Mouse (Mus musculus): Measurements from ENCODE around the gene Zmiz1. TPM values are rescaled to one million over a fixed set of nuclear protein-coding genes. Genes with fewer than 3 reads are reported as not detected.
A peak's percentile ranks its signal among the peaks of the same experiment; 100 is the strongest.

The Zmiz1 gene
- polyA plus RNA-seq, 1 experiment from 2014 or later, result 37.0 TPM

DNA sequence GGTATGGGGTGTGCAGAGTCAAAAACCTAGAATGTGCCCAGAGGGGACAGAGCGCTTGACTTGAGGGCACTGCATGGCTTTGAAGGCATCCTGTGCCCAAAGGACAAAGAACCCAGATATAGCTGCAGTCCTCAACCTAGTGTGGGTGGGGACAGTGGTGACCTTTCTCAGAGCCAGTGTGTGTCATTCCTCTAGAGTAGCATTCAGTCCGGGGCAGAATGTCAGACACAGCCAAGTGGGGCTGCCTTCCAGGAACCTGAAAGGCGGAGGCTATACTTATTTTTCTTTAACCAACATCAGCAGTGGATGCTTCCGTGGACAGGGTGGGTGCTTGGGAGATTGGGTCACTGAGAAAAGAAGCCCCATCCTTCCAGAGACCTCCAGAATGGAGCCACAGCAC, 103.5 kb downstream of the Zmiz1 start:
- H3K36me3 ChIP-seq (ENCODE audit: control insufficient read depth, insufficient read depth, low read length), result peaks cover 17% of the 10 kb centered on the region; the same call in 1 of the 2 replicates
- WGBS, result 94% methylated on average over 4 of the region's 4 CpGs
- H3K4me2 ChIP-seq (ENCODE audit: low read length), result no peak overlapping the region
- H3K9ac ChIP-seq (ENCODE audit: low read length), result no peak overlapping the region
- ATAC-seq (no peak), DNase-seq (ENCODE audit: low spot score) (no peak)
- H3K4me1 ChIP-seq (ENCODE audit: control insufficient read depth, insufficient read depth, low read length), result peaks cover 15% of the 10 kb centered on the region
- no peaks in the 10 kb centered on the region for H3K9me3 ChIP-seq (replicated peaks; ENCODE audit: control insufficient read depth, low read length)
- H3K27ac ChIP-seq (ENCODE audit: low read depth, low read length), result no peak overlapping the region
- H3K4me3 ChIP-seq (ENCODE audit: low read depth, low read length), result no peak overlapping the region
- H3K27me3 ChIP-seq (replicated peaks; ENCODE audit: control insufficient read depth, insufficient read depth, low read length), result no peaks in the 10 kb centered on the region

DNA sequence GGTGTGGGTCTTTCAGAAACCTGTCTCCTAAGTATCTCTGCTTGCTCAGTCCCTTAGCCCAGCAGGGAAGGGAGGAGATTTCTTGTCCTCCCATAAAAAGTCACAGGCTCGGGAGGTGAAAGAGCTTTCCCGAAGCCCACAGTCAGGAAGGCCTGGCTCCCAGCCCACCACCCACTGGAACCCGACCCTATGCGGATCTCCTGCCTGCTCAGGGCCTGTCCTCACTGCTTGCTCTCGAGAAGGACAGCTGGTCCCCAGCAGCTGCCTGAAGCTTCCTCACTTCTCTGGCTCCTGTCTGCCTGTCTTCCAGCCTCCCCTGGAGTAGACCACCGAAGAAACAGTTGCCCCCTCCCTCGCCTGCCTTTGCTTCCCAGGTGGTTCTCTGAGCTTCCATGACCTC, 103.9 kb downstream of the Zmiz1 start:
- Histone ChIP-seq H3K4me3 (ENCODE audit: low read depth, low read length) (no peak overlapping the region), H3K27ac (ENCODE audit: low read depth, low read length) (no peak overlapping the region), H3K4me1 (ENCODE audit: control insufficient read depth, insufficient read depth, low read length) (peaks cover 12% of the 10 kb centered on the region; the same call in 1 of the 2 replicates), H3K36me3 (ENCODE audit: control insufficient read depth, insufficient read depth, low read length) (peaks cover 18% of the 10 kb centered on the region; the same call in 1 of the 2 replicates), H3K9me3 (replicated peaks; ENCODE audit: control insufficient read depth, low read length) (no peaks in the 10 kb centered on the region), H3K4me2 (ENCODE audit: low read length) (no peak overlapping the region), H3K27me3 (replicated peaks; ENCODE audit: control insufficient read depth, insufficient read depth, low read length) (no peaks in the 10 kb centered on the region), H3K9ac (ENCODE audit: low read length) (no peak overlapping the region)
- no peak for DNase-seq (ENCODE audit: low spot score)
- WGBS, result 81% methylated on average over 7 of the region's 7 CpGs
- no peak for ATAC-seq

DNA sequence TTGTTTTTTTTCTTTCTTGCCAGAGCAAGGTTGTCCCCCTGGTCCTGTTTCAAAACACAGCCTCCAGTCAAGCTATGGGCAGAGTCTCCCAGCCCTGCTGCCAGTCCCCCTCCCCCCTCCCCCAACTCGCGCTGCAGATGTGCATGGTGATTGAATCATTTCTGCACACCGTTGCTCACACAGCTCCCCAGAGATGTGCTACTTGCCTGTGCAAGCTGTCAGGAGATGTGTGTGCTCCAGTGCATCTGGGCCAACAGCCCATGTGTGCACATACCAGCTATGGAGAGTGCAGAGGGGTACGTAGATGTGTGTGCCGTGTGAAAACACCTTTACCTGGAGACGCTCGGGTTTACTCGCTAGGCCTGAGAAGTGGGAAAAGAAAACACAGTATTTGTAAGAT, 105.6 kb downstream of the Zmiz1 start:
- no peaks in the 10 kb centered on the region for H3K27me3 ChIP-seq (replicated peaks; ENCODE audit: control insufficient read depth, insufficient read depth, low read length)
- peaks cover 21% of the 10 kb centered on the region; the same call in 1 of the 2 replicates for H3K36me3 ChIP-seq (ENCODE audit: control insufficient read depth, insufficient read depth, low read length)
- DNase-seq (ENCODE audit: low spot score), result no peak
- H3K27ac ChIP-seq (ENCODE audit: low read depth, low read length), result peak overlapping the region; percentile 67
- H3K4me2 ChIP-seq (ENCODE audit: low read length), result no peak overlapping the region
- no peak for ATAC-seq
- WGBS, result 60% methylated on average over 8 of the region's 8 CpGs
- H3K4me3 ChIP-seq (ENCODE audit: low read depth, low read length), result no peak overlapping the region
- H3K4me1 ChIP-seq (ENCODE audit: control insufficient read depth, insufficient read depth, low read length), result peaks cover 12% of the 10 kb centered on the region; the same call in 1 of the 2 replicates
- H3K9ac ChIP-seq (ENCODE audit: low read length), result no peak overlapping the region
- no peaks in the 10 kb centered on the region for H3K9me3 ChIP-seq (replicated peaks; ENCODE audit: control insufficient read depth, low read length)

DNA sequence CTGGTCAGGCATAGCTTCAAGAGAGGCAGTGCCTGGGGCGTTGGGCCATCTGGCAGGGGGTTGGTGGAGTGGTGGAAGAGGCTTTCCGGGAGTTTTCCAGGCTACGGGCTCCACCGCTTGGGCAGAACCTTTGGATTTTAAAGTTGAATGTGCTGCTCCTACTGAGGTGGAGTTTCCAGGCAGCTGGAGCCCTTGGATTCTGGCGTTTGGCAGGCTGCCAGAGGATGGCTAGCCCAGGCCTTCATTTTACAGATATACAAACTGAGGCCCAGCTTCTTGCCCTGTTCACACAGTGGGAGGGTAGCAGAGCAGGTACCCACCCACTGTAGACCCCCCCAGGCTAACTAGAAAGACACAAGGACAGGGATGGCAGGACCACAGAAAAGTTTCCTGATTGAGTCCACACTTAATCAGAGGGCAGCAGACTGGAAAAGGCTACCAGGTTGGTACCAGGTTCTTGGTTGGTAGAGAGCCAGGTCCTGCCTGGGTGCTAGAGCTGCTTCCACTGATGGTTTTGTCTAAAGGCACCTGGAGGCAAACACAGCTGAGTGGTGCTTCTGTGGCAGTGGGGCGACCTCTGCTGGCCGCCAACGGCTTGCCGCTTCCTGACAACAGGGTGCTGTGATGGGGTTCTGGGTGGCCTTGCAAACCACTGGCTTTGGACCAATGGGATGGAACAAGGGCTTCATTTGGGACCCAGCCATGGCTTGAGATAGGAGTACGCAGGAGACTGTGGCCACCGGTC, 106.5 kb downstream of the Zmiz1 start:
- Histone ChIP-seq H3K9me3 (replicated peaks; ENCODE audit: control insufficient read depth, low read length) (no peaks in the 10 kb centered on the region), H3K9ac (ENCODE audit: low read length) (no peak overlapping the region), H3K27ac (ENCODE audit: low read depth, low read length) (peak overlapping the region; percentile 67), H3K4me1 (ENCODE audit: control insufficient read depth, insufficient read depth, low read length) (peaks cover 12% of the 10 kb centered on the region; the same call in 1 of the 2 replicates), H3K36me3 (ENCODE audit: control insufficient read depth, insufficient read depth, low read length) (peaks cover 16% of the 10 kb centered on the region; the same call in 1 of the 2 replicates), H3K4me2 (ENCODE audit: low read length) (no peak overlapping the region), H3K27me3 (replicated peaks; ENCODE audit: control insufficient read depth, insufficient read depth, low read length) (no peaks in the 10 kb centered on the region), H3K4me3 (ENCODE audit: low read depth, low read length) (no peak overlapping the region)
- ATAC-seq, result peak; percentile 83
- peak; percentile 89 for DNase-seq (ENCODE audit: low spot score)
- 20% methylated on average over 11 of the region's 11 CpGs for WGBS

DNA sequence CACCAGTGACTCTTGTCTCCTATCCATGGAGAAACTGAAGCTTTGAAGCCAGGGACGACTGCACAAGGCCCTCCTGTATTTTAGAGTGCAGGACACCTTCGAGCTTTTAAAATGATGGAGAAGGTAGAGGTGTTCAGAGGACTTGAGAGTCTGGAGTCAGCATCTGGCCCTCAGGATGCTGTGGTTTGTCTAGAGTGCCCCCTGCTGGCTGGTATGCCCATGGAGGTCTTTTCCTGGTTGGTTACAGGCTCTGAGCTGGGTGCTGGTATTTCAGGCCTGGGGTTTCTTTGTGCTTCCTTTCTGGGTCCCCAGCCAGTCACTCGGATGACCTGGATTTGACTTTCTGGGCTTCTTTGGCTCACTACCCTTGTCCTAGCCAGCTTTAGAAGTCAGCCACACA, 108.3 kb downstream of the Zmiz1 start:
- Histone ChIP-seq H3K27ac (ENCODE audit: low read depth, low read length) (no peak overlapping the region), H3K4me3 (ENCODE audit: low read depth, low read length) (no peak overlapping the region), H3K27me3 (replicated peaks; ENCODE audit: control insufficient read depth, insufficient read depth, low read length) (no peaks in the 10 kb centered on the region), H3K9me3 (replicated peaks; ENCODE audit: control insufficient read depth, low read length) (no peaks in the 10 kb centered on the region), H3K9ac (ENCODE audit: low read length) (no peak overlapping the region), H3K36me3 (ENCODE audit: control insufficient read depth, insufficient read depth, low read length) (peaks cover 17% of the 10 kb centered on the region), H3K4me1 (ENCODE audit: control insufficient read depth, insufficient read depth, low read length) (peaks cover 12% of the 10 kb centered on the region; the same call in 1 of the 2 replicates), H3K4me2 (ENCODE audit: low read length) (no peak overlapping the region)
- 63% methylated on average over 3 of the region's 3 CpGs for WGBS
- no peak for ATAC-seq
- no peak for DNase-seq (ENCODE audit: low spot score)

DNA sequence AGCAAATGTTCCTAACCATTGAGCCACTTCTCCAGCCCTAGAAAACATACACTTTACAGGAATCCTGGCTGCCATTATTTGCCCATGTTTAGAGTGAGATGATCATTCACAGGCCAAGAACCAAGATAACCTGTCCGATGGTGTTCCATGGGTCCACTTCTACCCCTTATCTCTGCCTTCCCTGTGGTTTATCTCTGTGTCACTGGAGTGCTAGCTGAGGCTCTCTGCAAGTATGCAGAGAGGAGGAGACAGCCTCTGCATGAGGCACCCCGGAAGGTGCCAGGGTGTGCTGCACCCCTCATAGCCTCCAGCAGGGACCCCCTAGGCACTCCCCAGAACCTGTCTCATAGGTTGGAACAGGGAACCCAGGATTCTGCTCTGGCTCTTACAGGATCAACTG, 108.9 kb downstream of the Zmiz1 start:
- H3K36me3 ChIP-seq (ENCODE audit: control insufficient read depth, insufficient read depth, low read length), result peaks cover 23% of the 10 kb centered on the region
- 97% methylated on average over 2 of the region's 2 CpGs for WGBS
- peaks cover 12% of the 10 kb centered on the region; the same call in 1 of the 2 replicates for H3K4me1 ChIP-seq (ENCODE audit: control insufficient read depth, insufficient read depth, low read length)
- H3K27ac ChIP-seq (ENCODE audit: low read depth, low read length), result no peak overlapping the region
- ATAC-seq (no peak), DNase-seq (ENCODE audit: low spot score) (no peak)
- no peak overlapping the region for H3K4me2 ChIP-seq (ENCODE audit: low read length)
- H3K9me3 ChIP-seq (replicated peaks; ENCODE audit: control insufficient read depth, low read length), result no peaks in the 10 kb centered on the region
- no peaks in the 10 kb centered on the region for H3K27me3 ChIP-seq (replicated peaks; ENCODE audit: control insufficient read depth, insufficient read depth, low read length)
- no peak overlapping the region for H3K4me3 ChIP-seq (ENCODE audit: low read depth, low read length)
- no peak overlapping the region for H3K9ac ChIP-seq (ENCODE audit: low read length)

DNA sequence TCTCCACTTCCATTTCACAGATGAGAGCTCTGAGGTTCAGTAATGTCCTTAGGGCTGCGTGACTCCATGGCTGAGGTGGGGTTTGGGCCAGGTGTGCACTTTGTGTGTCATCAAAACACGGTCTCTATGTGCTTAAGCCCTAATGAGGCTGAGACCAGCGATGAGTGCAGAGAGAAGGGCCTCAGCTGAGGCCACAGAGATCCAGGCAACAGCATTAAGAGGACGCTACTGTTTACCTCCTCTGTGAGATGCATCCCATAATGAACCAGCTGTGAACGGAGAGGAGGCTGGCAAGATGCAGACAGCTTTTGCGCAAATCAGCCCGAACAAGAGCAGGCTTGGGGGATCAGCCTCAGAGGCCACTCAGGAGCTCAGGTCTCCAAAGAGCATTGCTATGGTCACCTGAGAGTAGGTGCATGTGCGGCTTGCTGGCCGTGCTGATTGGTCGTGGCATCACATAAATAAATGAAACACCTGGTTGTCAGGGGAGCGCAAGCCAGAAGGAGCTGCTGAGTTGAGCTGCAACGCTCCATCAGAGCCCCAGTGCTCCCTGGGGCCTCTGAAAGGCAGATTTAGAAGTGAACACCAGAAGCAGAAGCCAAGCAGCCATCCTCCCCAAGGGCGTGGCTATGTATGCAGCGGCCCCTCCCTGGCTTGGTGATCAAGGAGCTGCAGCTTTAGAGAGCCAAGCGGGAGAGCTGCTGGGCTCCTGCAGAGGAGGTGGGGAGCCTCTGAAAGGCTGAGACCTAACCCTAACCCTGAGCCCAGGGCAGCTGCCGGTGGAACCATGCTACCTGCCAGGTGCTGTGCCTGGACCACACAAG, 115.3 kb downstream of the Zmiz1 start:
- 49% methylated on average over 16 of the region's 16 CpGs for WGBS
- peaks cover 6% of the 10 kb centered on the region; the same call in 1 of the 2 replicates for H3K4me1 ChIP-seq (ENCODE audit: control insufficient read depth, insufficient read depth, low read length)
- H3K27me3 ChIP-seq (replicated peaks; ENCODE audit: control insufficient read depth, insufficient read depth, low read length), result no peaks in the 10 kb centered on the region
- H3K9me3 ChIP-seq (replicated peaks; ENCODE audit: control insufficient read depth, low read length), result no peaks in the 10 kb centered on the region
- peaks cover 75% of the 10 kb centered on the region for H3K36me3 ChIP-seq (ENCODE audit: control insufficient read depth, insufficient read depth, low read length)
- DNase-seq (ENCODE audit: low spot score) (no peak), ATAC-seq (no peak)
- no peak overlapping the region for H3K4me2 ChIP-seq (ENCODE audit: low read length)
- peak overlapping the region; percentile 33; the same call in 1 of the 2 replicates for H3K27ac ChIP-seq (ENCODE audit: low read depth, low read length)
- no peak overlapping the region for H3K9ac ChIP-seq (ENCODE audit: low read length)
- no peak overlapping the region for H3K4me3 ChIP-seq (ENCODE audit: low read depth, low read length)

DNA sequence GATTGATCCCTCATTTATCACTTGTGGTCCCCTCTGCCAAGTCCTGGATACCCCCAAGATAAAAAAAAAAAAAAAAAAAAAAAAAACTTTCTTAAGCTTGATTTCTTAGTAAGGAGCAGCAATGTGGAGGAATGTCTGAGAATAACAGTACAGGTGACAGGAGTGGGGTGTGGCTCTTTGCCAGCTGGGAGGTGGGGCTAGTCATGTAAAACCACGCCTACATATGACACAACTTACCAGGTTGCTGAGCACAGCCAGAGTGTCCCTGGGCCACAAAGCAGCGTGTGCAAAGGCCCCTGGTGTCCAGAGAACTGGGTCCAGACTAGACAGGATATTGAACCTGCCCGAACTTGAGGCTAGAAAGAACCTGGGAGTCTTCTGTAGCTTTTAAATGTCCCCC, 117.7 kb downstream of the Zmiz1 start:
- Histone ChIP-seq H3K4me2 (ENCODE audit: low read length) (no peak overlapping the region), H3K9me3 (replicated peaks; ENCODE audit: control insufficient read depth, low read length) (no peaks in the 10 kb centered on the region), H3K27me3 (replicated peaks; ENCODE audit: control insufficient read depth, insufficient read depth, low read length) (no peaks in the 10 kb centered on the region), H3K27ac (ENCODE audit: low read depth, low read length) (no peak overlapping the region), H3K4me3 (ENCODE audit: low read depth, low read length) (no peak overlapping the region), H3K36me3 (ENCODE audit: control insufficient read depth, insufficient read depth, low read length) (peaks cover 97% of the 10 kb centered on the region), H3K9ac (ENCODE audit: low read length) (no peak overlapping the region), H3K4me1 (ENCODE audit: control insufficient read depth, insufficient read depth, low read length) (peaks cover 11% of the 10 kb centered on the region; the same call in 1 of the 2 replicates)
- 90% methylated on average over 3 of the region's 3 CpGs for WGBS
- DNase-seq (ENCODE audit: low spot score), result no peak
- no peak for ATAC-seq

Measured in forebrain, embryonic 14.5 days (tissue).